Mouse (Mus musculus) heart, postnatal 36 days (tissue): ENCODE measurements around the gene Dok3. TPM values are rescaled to one million over a fixed set of nuclear protein-coding genes. Genes with fewer than 3 reads are reported as not detected.
A peak's percentile ranks its signal among the peaks of the same experiment; 100 is the strongest.

Source experiments
- DNase-seq, 2 experiments: peaks; one replicate each; pipeline ENCODE4 v3.0.0; 2021 to 2022
- intact Hi-C: fragments of 180-260 bp; cut with DNase I; formaldehyde crosslinking; loops from one replicate; pipeline ENCODE4 v1.15.1; 2025
- total RNA-seq, 2 experiments: library from RNA; stranded (reverse); gene quantifications; 2 replicates each; pipeline ENCODE4 v1.2.3; 2021

Dok3 gene
- total RNA-seq, 2 experiments from 2014 or later, result 2.2 to 2.7 TPM

- peak; percentile 83 to 90 for DNase-seq
- intact Hi-C loops, result no loop called here
Observed at GRCm38 (mm10) chr13:55510668-55511491, 18.2 kb downstream of the Dok3 start.

GRCm38 (mm10) chr13:55510332-55510667 is 18.8 kb downstream of the Dok3 start:
- intact Hi-C loops, result no loop called here
- DNase-seq, result no peak

- DNase-seq, result no peak
- intact Hi-C loops, result loop anchor here (2.0 kb wide), 1 partner anchor 20 kb away; the partner anchor contains the start of gene Dbn1
Observed at GRCm38 (mm10) chr13:55508531-55508930, 20.6 kb downstream of the Dok3 start.

- DNase-seq, result no peak
- intact Hi-C loops, result loop anchor here (2.0 kb wide), 1 partner anchor 19 kb away; the partner anchor contains the start of gene Dbn1
Observed at GRCm38 (mm10) chr13:55507877-55508276, 21.2 kb downstream of the Dok3 start.

GRCm38 (mm10) chr13:55506697-55507096 is 22.4 kb downstream of the Dok3 start:
- intact Hi-C loops, result no loop called here
- no peak for DNase-seq

GRCm38 (mm10) chr13:55505810-55506209 is 23.3 kb downstream of the Dok3 start:
- intact Hi-C loops, result no loop called here

GRCm38 (mm10) chr13:55504390-55504789 is 24.7 kb downstream of the Dok3 start:
- intact Hi-C loops, result no loop called here
- no peak for DNase-seq

More at GRCm38 (mm10) chr13:55505810-55506209, 23.3 kb downstream of the Dok3 start:
- no peak for DNase-seq

GRCm38 (mm10) chr13:55502405-55502804 is 26.7 kb downstream of the Dok3 start:
- intact Hi-C loops, result no loop called here

GRCm38 (mm10) chr13:55500575-55500974 is 28.5 kb downstream of the Dok3 start:
- DNase-seq, result no peak
- intact Hi-C loops, result no loop called here

More at GRCm38 (mm10) chr13:55502405-55502804, 26.7 kb downstream of the Dok3 start:
- DNase-seq, result no peak

- intact Hi-C loops, result no loop called here
- no peak for DNase-seq
Observed at GRCm38 (mm10) chr13:55498906-55499305, 30.2 kb downstream of the Dok3 start.

- no peak for DNase-seq
Observed at GRCm38 (mm10) chr13:55496661-55497060, 32.4 kb downstream of the Dok3 start.

GRCm38 (mm10) chr13:55495702-55496101 is 33.4 kb downstream of the Dok3 start:
- intact Hi-C loops, result no loop called here
- no peak for DNase-seq

More at GRCm38 (mm10) chr13:55496661-55497060, 32.4 kb downstream of the Dok3 start:
- intact Hi-C loops, result no loop called here

GRCm38 (mm10) chr13:55494883-55495621 is 34.0 kb downstream of the Dok3 start:
- intact Hi-C loops, result no loop called here
- peak in 1 of 2 experiments; percentile 47 for DNase-seq

GRCm38 (mm10) chr13:55494257-55494656 is 34.8 kb downstream of the Dok3 start:
- DNase-seq, result no peak
- intact Hi-C loops, result no loop called here

GRCm38 (mm10) chr13:55487578-55488498 is 41.3 kb downstream of the Dok3 start, which contains the start of gene Dbn1:
Dbn1 (minus strand) TSS chr13:55488111.
- DNase-seq, result peak in 1 of 2 experiments; percentile 53
- intact Hi-C loops, result loop anchor here (2.0 kb wide), 1 partner anchor 21 kb away; no protein-coding TSS in a partner anchor

- peak in 1 of 2 experiments; percentile 28 for DNase-seq
- intact Hi-C loops, result no loop called here
Observed at GRCm38 (mm10) chr13:55486916-55487577, 42.0 kb downstream of the Dok3 start.

GRCm38 (mm10) chr13:55486029-55486794 is 42.9 kb downstream of the Dok3 start:
- no peak for DNase-seq

GRCm38 (mm10) chr13:55484520-55485088 is 44.5 kb downstream of the Dok3 start:
- intact Hi-C loops, result no loop called here

More at GRCm38 (mm10) chr13:55486029-55486794, 42.9 kb downstream of the Dok3 start:
- intact Hi-C loops, result no loop called here

GRCm38 (mm10) chr13:55483593-55483992 is 45.5 kb downstream of the Dok3 start:
- no peak for DNase-seq
- intact Hi-C loops, result no loop called here

More at GRCm38 (mm10) chr13:55484520-55485088, 44.5 kb downstream of the Dok3 start:
- no peak for DNase-seq
